Mouse (Mus musculus): ENCODE data around the gene Sypl2. TPM values are rescaled to one million over a fixed set of nuclear protein-coding genes. Genes with fewer than 3 reads are reported as not detected.

Gene Sypl2
- total RNA-seq, 2 experiments from 2014 or later: 1.1 to 1.3 TPM

DNA sequence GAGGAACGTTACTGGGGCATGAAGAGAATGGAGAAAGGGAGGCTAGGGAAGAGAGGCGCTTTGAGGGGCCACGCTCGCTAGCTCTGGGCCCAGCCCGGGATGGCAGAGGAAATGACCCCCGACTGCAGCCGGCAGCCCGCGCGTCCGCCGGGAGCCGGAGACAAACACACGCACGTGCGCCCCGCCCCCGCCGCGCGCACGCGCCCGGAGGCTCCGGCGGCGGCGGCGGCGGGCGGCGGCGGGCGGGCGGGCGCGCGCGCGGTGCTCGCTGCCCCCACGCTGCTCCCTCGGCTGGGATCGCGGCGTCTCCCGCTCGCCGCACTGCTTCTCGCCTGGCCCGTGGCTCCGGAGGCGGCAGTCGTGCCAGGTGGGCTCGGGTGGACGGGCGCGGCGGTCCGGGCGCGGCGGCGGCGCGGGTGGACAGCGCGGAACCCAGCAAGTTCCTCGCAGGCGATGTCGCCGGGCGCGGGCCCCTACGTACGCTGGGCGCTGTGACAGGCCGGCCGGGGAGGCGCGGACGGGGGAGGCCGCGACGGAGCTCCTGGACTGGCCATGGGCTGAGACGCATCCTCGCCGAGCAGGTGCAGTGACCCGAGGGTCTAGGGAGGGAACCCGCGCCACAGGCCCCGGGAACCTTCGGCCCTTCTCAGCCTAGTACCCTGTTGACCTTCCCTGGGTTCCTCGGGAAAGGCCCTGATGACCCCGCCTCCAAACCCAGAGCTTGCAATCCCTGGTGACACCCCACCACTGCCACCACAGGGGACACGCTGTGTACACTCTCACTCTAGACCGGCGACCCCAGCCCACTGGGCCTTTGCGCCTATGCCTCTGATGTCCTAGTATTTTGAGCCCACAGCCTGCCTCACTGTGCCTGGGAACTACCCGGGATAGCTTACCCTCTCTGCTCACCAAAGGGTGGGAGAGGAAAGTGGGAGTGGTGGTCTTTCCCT lies 40.1 kb downstream of the Sypl2 start, which contains the start of gene Amigo1:
Gene Amigo1, plus strand, starts transcription at position 238 of the 950 bp plus-strand sequence.
- intact Hi-C loops (cut with DNase I): no loop called here
- DNase-seq (ENCODE audit: extremely low spot score in 1 of 2, low spot score in 2 of 2): peak in 1 of 2 experiments; percentile 64

DNA sequence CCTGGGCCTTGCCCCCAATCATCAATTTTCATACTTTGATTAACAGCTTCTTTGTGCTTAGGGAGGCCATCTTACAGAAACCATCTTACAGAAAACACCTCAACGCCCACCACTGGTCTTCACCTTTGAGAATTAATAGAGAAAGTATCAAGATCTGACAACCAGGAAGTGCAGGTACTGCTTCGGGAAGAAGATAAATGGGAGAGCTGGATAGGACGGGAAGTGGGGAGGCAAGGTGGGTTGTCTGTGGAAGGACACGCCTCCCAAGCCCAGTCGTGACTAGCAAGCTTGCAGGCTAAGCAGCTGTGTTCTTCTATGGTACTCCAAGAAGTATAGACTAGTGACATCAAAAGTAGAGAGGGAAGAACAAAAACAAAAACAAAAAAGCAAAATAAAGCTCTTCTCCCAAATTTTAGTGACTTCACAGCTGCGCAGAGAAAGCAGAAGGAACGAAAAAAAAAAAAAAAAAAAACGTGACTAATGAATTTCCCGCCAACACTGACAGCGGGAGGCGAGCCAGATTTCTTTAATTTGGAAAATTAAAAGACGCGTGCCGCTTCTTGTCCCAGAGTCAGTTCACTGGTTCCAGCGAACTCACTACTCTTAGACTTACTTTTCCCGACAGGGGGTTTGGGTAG lies 40.9 kb downstream of the Sypl2 start:
- no peak for DNase-seq (ENCODE audit: extremely low spot score in 1 of 2, low spot score in 2 of 2)
- intact Hi-C loops (cut with DNase I): no loop called here

DNA sequence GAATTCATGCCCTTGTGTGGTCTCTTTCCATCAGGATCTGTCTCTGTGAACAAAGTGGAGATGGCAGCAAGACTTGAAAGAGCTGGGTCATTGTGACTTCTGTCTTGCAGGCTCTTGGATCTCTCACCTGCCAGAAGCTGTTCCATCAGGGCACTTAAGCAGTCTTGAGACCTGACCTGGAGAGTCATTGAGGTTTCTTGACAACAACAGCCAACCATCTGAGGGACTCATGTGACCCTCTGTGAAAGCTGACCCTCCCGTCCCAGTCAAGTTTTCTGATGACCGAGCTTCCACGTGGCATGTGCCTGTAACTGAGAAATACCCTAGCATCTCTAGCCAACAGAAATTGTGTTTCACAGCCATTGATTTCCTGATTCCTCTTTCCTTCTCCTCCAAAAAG lies 41.7 kb downstream of the Sypl2 start:
- no peak for DNase-seq (ENCODE audit: extremely low spot score in 1 of 2, low spot score in 2 of 2)
- intact Hi-C loops (cut with DNase I): no loop called here

DNA sequence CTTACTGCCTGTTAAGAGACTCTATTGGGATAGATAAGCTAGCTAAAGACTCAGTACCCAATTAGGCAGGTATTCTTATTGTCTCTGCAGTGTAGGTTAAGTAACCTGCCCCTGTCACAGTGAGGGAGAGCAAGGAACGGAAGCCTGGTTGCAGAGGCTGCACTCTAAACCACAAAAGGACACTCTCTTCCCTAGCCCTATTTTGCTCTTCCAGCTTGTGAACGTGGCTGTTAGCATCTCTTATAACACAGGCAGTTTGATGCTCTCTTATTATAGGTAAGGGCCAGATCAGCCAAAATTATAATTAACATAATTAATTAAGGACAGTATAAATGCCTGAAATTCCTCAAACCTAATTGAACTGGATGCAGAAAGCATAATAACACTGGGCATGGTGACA lies 45.9 kb downstream of the Sypl2 start:
- intact Hi-C loops (cut with DNase I): no loop called here

DNA sequence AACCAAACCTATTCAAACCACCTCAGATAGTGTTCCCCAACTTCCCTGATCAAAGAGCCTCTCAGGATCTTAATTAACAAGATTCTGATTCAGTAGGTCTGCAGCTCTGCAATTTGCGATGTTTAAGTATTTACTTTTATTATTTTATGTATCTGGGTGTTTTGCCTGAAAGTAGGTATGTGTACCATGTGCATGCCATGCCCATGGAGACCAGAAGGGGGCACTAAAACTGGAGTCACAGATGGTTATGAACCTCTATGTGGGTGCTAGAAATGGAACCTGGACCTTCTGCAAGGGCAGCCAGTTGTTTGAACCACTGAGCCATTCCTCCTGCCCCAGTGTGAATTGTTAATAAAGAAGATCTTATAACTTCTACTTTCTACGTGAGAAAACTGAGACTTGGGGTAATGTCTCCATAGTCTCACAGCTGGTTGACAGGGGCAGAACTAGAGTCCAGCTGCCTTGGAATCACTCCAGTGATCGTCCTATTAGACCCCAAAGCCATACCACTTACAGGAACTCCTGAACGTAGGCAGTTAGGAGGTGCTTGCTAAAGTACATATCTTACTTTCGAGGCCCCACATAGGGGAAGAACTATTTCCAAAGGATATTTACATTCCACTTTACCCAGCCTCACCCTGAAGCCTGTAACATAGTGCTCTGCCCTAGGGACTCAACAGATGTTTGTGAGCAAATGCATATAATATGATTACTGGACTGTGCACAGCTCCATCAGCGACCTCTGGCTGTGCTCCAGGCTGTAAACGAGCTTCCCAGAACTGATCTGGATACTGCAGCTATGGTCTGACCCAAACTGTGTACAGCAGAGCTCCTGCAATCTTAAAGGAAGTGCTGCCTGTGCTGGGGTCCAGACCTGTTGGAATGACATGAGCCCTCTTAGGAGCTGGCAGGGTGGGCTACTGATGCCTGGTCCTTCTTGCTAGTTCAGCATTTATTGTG lies 47.4 kb downstream of the Sypl2 start:
- no peak for DNase-seq (ENCODE audit: extremely low spot score in 1 of 2, low spot score in 2 of 2)
- intact Hi-C loops (cut with DNase I): no loop called here

More for the DNA sequence above, 45.9 kb downstream of the Sypl2 start:
- no peak for DNase-seq (ENCODE audit: extremely low spot score in 1 of 2, low spot score in 2 of 2)

DNA sequence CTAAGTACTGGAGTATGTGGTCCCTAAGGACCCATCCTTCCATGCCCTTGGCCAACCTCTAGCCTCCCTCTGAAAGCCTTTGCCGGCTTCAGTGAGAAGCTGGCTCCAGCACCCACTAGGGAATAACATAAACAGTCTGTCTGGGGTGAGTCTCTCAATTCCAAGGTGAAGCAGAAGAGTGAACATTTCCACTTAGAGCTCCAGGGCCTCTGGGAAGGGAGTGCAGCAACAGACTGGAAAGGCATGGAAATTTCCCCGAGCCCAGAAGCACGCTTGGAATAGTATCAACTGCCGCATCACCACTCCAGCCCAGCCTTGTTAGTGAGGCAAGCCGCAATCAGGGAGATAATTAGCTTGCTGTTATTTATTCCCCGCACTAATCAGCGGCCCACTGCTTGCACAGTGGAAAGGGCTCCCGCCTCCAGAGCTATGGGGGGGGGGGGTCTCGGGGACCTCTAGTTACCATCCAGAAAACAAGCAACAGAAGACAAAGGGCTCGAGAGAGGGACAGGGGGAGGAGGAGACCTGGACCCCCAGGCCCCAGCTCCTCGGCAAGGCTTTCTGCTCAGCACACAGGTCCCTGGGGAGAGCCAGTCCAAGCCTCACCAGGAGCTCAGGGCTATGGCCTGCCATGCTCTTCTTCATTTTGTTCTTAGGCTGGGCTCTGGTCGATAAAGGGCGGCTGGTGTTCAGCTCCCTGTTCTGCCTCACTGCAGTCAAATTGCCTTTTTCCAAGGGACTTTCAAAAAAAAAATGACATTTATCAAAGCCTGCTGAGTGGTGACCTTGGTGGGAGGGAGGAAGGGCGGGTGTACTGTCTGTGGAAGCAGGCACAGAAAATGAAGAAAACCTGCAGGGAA lies 51.5 kb downstream of the Sypl2 start:
- peak; percentile 54 to 75 for DNase-seq (ENCODE audit: extremely low spot score in 1 of 2, low spot score in 2 of 2)
- intact Hi-C loops (cut with DNase I): no loop called here

DNA sequence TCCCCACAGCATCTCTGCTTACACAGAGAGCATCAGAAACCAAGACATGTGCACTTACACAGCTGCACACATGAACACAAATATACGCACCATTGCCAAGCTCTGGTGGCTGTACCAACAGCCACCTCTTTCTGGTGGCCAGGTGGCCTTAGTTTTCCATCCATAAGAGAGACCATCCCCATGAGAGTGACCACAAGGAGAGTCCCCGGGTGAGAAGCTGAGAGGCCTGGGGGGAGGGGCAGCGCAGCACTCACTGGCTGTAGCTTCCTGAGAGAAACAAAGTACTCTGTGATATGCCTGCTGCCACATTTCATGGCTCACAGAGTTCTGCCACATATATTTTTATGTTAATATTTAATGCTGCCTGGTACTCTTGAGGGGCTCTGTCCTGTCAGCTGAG lies 57.2 kb downstream of the Sypl2 start:
- intact Hi-C loops (cut with DNase I): no loop called here
- DNase-seq (ENCODE audit: extremely low spot score in 1 of 2, low spot score in 2 of 2): no peak

DNA sequence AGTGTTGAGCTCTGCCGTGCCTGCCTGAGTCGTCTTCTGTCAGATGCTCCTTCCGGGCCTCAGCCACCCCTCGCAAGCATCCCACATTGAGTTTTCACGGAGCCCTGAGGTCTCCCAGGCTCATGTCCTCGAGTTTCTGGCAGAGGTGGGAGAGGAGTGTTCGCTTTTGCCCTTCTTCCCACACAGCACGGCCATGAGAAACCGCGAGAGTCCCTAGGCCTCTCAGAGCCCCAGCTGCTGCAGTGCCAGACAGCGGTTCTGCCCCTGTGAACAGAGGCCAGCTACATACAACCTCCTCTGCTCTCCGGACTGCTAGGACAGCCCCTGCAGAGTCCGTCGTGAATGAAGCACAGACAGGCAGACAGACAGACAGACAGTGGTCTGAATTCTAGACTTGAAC lies 58.9 kb downstream of the Sypl2 start:
- DNase-seq (ENCODE audit: extremely low spot score in 1 of 2, low spot score in 2 of 2): no peak
- intact Hi-C loops (cut with DNase I): no loop called here

DNA sequence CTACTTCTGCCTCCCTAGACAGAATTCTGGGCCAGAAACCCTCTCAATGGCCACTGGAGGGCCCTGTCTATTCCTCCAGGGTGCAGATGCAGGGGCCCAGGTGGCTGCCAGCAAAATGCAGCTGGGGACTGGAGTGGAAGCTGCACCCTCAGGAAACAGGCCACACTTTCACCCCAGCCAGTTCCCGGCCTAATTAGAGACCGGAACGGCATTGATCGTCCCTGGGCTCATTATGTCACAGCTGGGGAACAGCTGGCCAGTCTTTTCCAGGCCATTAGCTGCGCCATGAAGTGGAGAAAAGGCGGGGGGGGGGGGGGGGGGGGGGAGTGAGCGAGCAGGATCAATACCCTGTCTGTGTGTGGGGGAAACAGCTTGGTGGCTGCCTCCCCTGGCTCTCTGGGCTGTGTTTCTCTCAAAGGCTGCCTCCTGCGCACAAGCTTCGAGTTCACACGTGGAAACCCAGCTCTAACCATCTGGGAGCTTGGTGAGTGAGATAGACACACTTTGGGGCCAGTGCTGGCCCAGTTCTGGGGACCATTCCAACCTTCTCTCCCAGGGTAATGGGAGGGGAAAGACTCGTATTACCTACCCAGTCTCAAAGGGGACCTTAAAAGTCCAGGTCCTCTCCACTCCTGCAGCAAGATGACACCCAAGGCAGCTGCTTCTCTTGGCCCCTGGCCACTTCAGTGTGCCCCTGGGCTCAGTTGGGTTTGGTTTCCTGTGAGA lies 59.8 kb downstream of the Sypl2 start:
- DNase-seq (ENCODE audit: extremely low spot score in 1 of 2, low spot score in 2 of 2): peak in 1 of 2 experiments; percentile 78
- intact Hi-C loops (cut with DNase I): no loop called here

DNA sequence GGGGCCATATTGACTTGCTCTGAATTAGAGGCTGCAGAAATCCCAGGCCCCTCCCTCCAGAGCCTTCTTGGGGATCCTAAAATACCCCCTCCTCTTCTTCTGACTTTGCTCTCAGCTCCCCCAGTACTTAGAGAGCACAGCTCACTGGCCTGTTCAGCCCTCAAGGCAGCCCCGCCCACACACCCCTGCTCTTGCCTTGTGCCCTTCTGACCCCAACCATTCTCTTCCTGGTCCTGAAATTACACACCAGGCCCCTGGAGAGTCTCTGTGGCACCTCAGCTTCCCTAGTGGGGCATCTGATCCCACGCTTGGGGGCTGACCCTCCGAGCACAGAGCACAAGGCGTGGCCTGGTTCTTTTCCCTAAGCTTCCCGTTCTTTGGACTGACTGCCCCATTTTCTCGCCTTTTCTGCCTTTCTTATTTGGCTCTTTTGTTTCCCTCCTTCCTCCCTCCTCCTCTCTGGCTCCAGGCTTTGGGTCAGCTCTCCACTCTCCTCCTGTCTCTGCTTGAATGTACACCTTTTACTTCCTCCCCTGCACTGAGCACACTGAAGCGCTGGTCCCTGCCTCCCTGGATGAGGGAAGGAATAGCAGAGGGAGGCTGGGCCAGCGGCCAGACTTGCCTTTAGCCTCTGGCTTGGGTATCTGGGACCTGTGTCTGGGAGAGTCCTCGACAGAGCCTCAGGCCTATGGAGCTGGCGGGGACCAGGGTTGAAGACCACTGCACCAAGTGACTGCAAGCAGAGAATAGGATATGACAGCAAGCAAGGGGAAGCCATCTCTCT lies 60.7 kb downstream of the Sypl2 start:
- intact Hi-C loops (cut with DNase I): no loop called here
- peak in 1 of 2 experiments; percentile 53 for DNase-seq (ENCODE audit: extremely low spot score in 1 of 2, low spot score in 2 of 2)

DNA sequence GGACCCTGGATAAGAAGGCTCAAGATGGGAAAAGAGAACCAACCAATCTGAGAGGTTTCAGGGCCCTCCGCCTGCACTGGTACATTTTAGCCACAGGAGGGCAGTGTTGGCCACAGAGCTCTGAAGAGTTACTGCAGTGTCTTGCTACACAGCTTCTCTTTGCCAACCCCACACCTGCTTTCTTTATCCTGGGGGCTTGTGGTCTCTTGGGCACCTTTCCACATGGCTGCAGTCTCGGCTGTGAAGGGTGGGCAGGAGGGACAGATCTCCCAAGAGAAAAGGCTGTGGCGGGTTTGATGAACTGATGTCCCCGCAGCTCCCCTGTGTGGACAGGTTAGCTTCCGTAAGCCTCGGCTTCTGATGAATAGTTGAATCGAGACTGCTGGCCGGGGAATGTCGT lies 61.6 kb downstream of the Sypl2 start:
- DNase-seq (ENCODE audit: extremely low spot score in 1 of 2, low spot score in 2 of 2): peak; percentile 75 to 91
- intact Hi-C loops (cut with DNase I): loop anchor here (5.0 kb wide), 2 partner anchors 37 to 107 kb away; partner anchors contain the start of gene Cyb561d1

DNA sequence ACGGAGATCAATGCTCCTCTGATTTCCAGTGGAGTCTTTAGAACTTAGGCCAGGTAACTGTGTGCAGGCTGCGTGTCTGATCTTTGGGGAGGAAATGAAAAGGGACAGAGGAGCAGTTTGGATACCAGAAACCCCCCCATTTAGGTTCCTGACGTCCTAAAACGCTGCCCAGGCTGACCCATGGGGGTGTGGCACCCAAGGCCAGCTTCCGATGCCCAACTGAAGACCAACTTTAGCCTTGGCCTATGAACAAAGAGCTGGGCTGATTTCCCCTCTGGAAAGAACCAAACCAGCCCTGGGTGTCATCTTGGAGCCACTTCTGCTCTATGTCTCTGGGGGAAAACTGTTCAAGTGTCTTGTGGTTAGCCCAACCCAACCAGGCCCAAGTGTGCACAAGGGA lies 62.4 kb downstream of the Sypl2 start:
- DNase-seq (ENCODE audit: extremely low spot score in 1 of 2, low spot score in 2 of 2): no peak
- intact Hi-C loops (cut with DNase I): loop anchor here (5.0 kb wide), 2 partner anchors 38 to 108 kb away; partner anchors contain the start of gene Cyb561d1

Other genes with a start within 250 kb of the Sypl2 start
- gene Gstm2, start 240.2 kb downstream of the Sypl2 start, total RNA-seq (2021): 1 to 10 TPM; 2.5 to 3.7 TPM
- gene Gstm1, start 208.7 kb downstream of the Sypl2 start, total RNA-seq (2021): 10 to 100 TPM; 54.5 to 67.8 TPM
- gene Gstm4, start 181.8 kb downstream of the Sypl2 start, total RNA-seq (2021): 10 to 100 TPM; 13.2 to 13.5 TPM
- gene Ampd2, start 140.0 kb downstream of the Sypl2 start, total RNA-seq (2021): 10 to 100 TPM; 51.8 to 53.7 TPM
- gene Gnat2, start 133.9 kb downstream of the Sypl2 start, total RNA-seq (2021): not detected
- gene Gnai3, start 80.5 kb downstream of the Sypl2 start, total RNA-seq (2021): 10 to 100 TPM; 46.6 to 50.9 TPM
- gene Gpr61, start 71.8 kb downstream of the Sypl2 start, total RNA-seq (2021): 10 to 100 TPM; 20.4 to 21.3 TPM
- 10 to 100 TPM; 36.4 to 38.5 TPM for gene Amigo1, start 40.3 kb downstream of the Sypl2 start, total RNA-seq (2021)
- gene Cyb561d1, start 25.4 kb downstream of the Sypl2 start, total RNA-seq (2021): 10 to 100 TPM; 11.0 to 12.7 TPM
- 10 to 100 TPM; 22.2 to 24.8 TPM for gene Atxn7l2, start 15.7 kb downstream of the Sypl2 start, total RNA-seq (2021)
- gene Psma5, start 30.3 kb upstream of the Sypl2 start, total RNA-seq (2021): 10 to 100 TPM; 91.4 to 92.5 TPM
- gene Sort1, start 57.4 kb upstream of the Sypl2 start, total RNA-seq (2021): 100 to 1,000 TPM; 176 to 177 TPM
- gene Mybphl, start 138.3 kb upstream of the Sypl2 start, total RNA-seq (2021): not detected
- gene Psrc1, start 157.2 kb upstream of the Sypl2 start, total RNA-seq (2021): 1 to 10 TPM; 6.9 to 10.0 TPM
- gene Celsr2, start 188.9 kb upstream of the Sypl2 start, total RNA-seq (2021): 100 to 1,000 TPM; 168 to 169 TPM
- gene Sars, start 218.6 kb upstream of the Sypl2 start, total RNA-seq (2021): 100 to 1,000 TPM; 212 to 216 TPM